Mouse (Mus musculus) CH12.LX (cell line): ENCODE measurements at regions not wholly inside any gene's neighbourhood (a gene's known extent, or its start where the extent isn't known, plus 50 kb on each side); places are given as distances from the start of the nearest gene placed in this dataset.

ENCODE experiments used
- DNase-seq: peaks from one replicate; pipeline ENCODE4 v3.0.0-alpha.2; 2013; ENCODE audit errors: extremely low read depth
- H3K27ac ChIP-seq: 2 replicates; pipeline ENCODE4 v1.5.1; 2012; ENCODE audit warnings: low read depth, mild to moderate bottlenecking, control low read depth, moderate library complexity; ENCODE audit not compliant: insufficient read depth
- H3K27me3 ChIP-seq: replicated peaks from 2 replicates; pipeline ENCODE3; 2012; ENCODE audit warnings: inconsistent platforms
- H3K36me3 ChIP-seq, 2 experiments: replicated peaks in 1 of 2; 2 replicates each; pipeline versions ENCODE3 to v1.6.1; 2012; ENCODE audit warnings: inconsistent platforms in 1 of 2, low read length in 1 of 2, mild to moderate bottlenecking in 1 of 2, mixed read lengths in 1 of 2, moderate library complexity in 1 of 2; ENCODE audit not compliant: control insufficient read depth in 1 of 2, insufficient read depth in 1 of 2
- H3K4me1 ChIP-seq, 2 experiments: 2 replicates each; pipeline ENCODE4 v1.6.1; 2012; ENCODE audit warnings: inconsistent platforms in 1 of 2, moderate library complexity in 1 of 2; ENCODE audit not compliant: insufficient read depth in 2 of 2, control insufficient read depth in 1 of 2
- H3K4me2 ChIP-seq: 2 replicates; pipeline ENCODE4 v1.6.1; 2012; ENCODE audit warnings: low read depth, mild to moderate bottlenecking, control low read depth; ENCODE audit not compliant: poor library complexity, insufficient read depth, severe bottlenecking
- H3K4me3 ChIP-seq, 3 experiments: fragments of 150-350 bp in 1 of 3; sonication (generic) in 1 of 3; replicated peaks in 1 of 3; 2 replicates each; pipeline versions ENCODE3 to v1.5.1; 2011 to 2012; ENCODE audit warnings: low read depth in 2 of 3, low read length in 2 of 3, mild to moderate bottlenecking in 2 of 3, moderate library complexity in 2 of 3, control low read depth in 1 of 3, improper control_type of control experiment in 1 of 3, inconsistent platforms in 1 of 3, mixed read lengths in 1 of 3; ENCODE audit not compliant: poor library complexity in 1 of 3
- H3K79me2 ChIP-seq: replicated peaks from 2 replicates; pipeline ENCODE4 v1.6.1; 2012; ENCODE audit warnings: mild to moderate bottlenecking, moderate library complexity; ENCODE audit not compliant: control insufficient read depth, poor library complexity, insufficient read depth, severe bottlenecking; ENCODE audit errors: extremely low read depth
- H3K9ac ChIP-seq: 2 replicates; pipeline ENCODE4 v1.6.1; 2012; ENCODE audit warnings: low read depth, mild to moderate bottlenecking, control low read depth, moderate library complexity; ENCODE audit not compliant: insufficient read depth
- H3K9me3 ChIP-seq: replicated peaks from 2 replicates; pipeline ENCODE3; 2012; ENCODE audit warnings: low read length, inconsistent platforms, mixed read lengths
- CHD1 ChIP-seq: IDR thresholded peaks from 2 replicates; pipeline ENCODE4 v1.6.1; 2012; ENCODE audit warnings: low read depth, low read length, improper control_type of control experiment, inconsistent platforms
- CHD2 ChIP-seq: IDR thresholded peaks from 2 replicates; pipeline ENCODE4 v1.6.1; 2011; ENCODE audit warnings: low read length, improper control_type of control experiment
- ELF1 ChIP-seq: IDR thresholded peaks from 2 replicates; pipeline ENCODE4 v1.6.1; 2014; ENCODE audit warnings: low read depth, mild to moderate bottlenecking, inconsistent platforms, low read length, improper control_type of control experiment
- ETS1 ChIP-seq: conservative IDR thresholded peaks from 2 replicates; pipeline ENCODE4 v1.6.1; 2012; ENCODE audit warnings: low read depth, mild to moderate bottlenecking, inconsistent platforms, low read length, improper control_type of control experiment, moderate library complexity
- GABPA ChIP-seq: IDR thresholded peaks from 2 replicates; pipeline ENCODE4 v1.6.1; 2012; ENCODE audit warnings: low read depth, low read length, improper control_type of control experiment, inconsistent platforms; ENCODE audit not compliant: insufficient replicate concordance
- IRF4 ChIP-seq: IDR thresholded peaks from 2 replicates; pipeline ENCODE4 v1.6.1; 2014; ENCODE audit warnings: low read depth, mild to moderate bottlenecking, inconsistent platforms, low read length, improper control_type of control experiment
- JUND ChIP-seq: conservative IDR thresholded peaks from 2 replicates; pipeline ENCODE4 v1.6.1; 2011; ENCODE audit warnings: low read depth, low read length, improper control_type of control experiment
- KAT2A ChIP-seq: IDR thresholded peaks from 2 replicates; pipeline ENCODE4 v1.6.1; 2012; ENCODE audit warnings: low read length, improper control_type of control experiment, inconsistent platforms; ENCODE audit not compliant: insufficient replicate concordance
- MAFK ChIP-seq: IDR thresholded peaks from 2 replicates; pipeline ENCODE4 v1.6.1; 2011; ENCODE audit warnings: low read length, improper control_type of control experiment; ENCODE audit not compliant: insufficient replicate concordance
- MAX ChIP-seq: IDR thresholded peaks from 2 replicates; pipeline ENCODE4 v1.6.1; 2011; ENCODE audit warnings: low read length, improper control_type of control experiment
- MEF2A ChIP-seq: IDR thresholded peaks from 2 replicates; pipeline ENCODE4 v1.6.1; 2014; ENCODE audit warnings: low read depth, mild to moderate bottlenecking, inconsistent platforms, low read length, improper control_type of control experiment, borderline replicate concordance
- MXI1 ChIP-seq: IDR thresholded peaks from 2 replicates; pipeline ENCODE4 v1.6.1; 2011; ENCODE audit warnings: mild to moderate bottlenecking, low read depth, low read length, improper control_type of control experiment
- MYC ChIP-seq: IDR thresholded peaks from 2 replicates; pipeline ENCODE4 v1.6.1; 2011; ENCODE audit warnings: low read depth, mild to moderate bottlenecking, improper control_type of control experiment, low read length
- NRF1 ChIP-seq: IDR thresholded peaks from 2 replicates; pipeline ENCODE4 v1.6.1; 2014; ENCODE audit warnings: low read depth, mild to moderate bottlenecking, inconsistent platforms, low read length, improper control_type of control experiment, moderate library complexity
- PAX5 ChIP-seq: IDR thresholded peaks from 2 replicates; pipeline ENCODE4 v1.6.1; 2012; ENCODE audit warnings: low read length, inconsistent platforms, mixed read lengths
- RAD21 ChIP-seq: IDR thresholded peaks from 2 replicates; pipeline ENCODE4 v1.6.1; 2011; ENCODE audit warnings: low read depth, mild to moderate bottlenecking, low read length, improper control_type of control experiment, moderate library complexity
- RCOR1 ChIP-seq: conservative IDR thresholded peaks from 2 replicates; pipeline ENCODE4 v1.6.1; 2012; ENCODE audit warnings: low read depth, mild to moderate bottlenecking, inconsistent platforms, low read length, improper control_type of control experiment
- SIN3A ChIP-seq: IDR thresholded peaks from 2 replicates; pipeline ENCODE4 v1.6.1; 2012; ENCODE audit warnings: low read length, improper control_type of control experiment, inconsistent platforms
- SMC3 ChIP-seq: IDR thresholded peaks from 2 replicates; pipeline ENCODE4 v1.6.1; 2011; ENCODE audit warnings: low read depth, low read length, improper control_type of control experiment
- TCF12 ChIP-seq: IDR thresholded peaks from 2 replicates; pipeline ENCODE4 v1.6.1; 2014; ENCODE audit warnings: low read depth, mild to moderate bottlenecking, inconsistent platforms, low read length, improper control_type of control experiment
- UBTF ChIP-seq: IDR thresholded peaks from 2 replicates; pipeline ENCODE4 v1.6.1; 2012; ENCODE audit warnings: low read depth, mild to moderate bottlenecking, inconsistent platforms, low read length, improper control_type of control experiment, moderate library complexity
- USF1 ChIP-seq: IDR thresholded peaks from 2 replicates; pipeline ENCODE4 v1.6.1; 2014; ENCODE audit warnings: low read depth, mild to moderate bottlenecking, inconsistent platforms, low read length, improper control_type of control experiment
- USF2 ChIP-seq: conservative IDR thresholded peaks from 2 replicates; pipeline ENCODE4 v1.6.1; 2011; ENCODE audit warnings: low read depth, low read length, improper control_type of control experiment
- ZC3H11A ChIP-seq: IDR thresholded peaks from 2 replicates; pipeline ENCODE4 v1.6.1; 2012; ENCODE audit warnings: low read depth, mild to moderate bottlenecking, inconsistent platforms, low read length, improper control_type of control experiment
- ZKSCAN1 ChIP-seq: IDR thresholded peaks from 2 replicates; pipeline ENCODE4 v1.6.1; 2012; ENCODE audit warnings: low read depth, inconsistent platforms, low read length, improper control_type of control experiment, borderline replicate concordance
- ZNF384 ChIP-seq: IDR thresholded peaks from 2 replicates; pipeline ENCODE4 v1.6.1; 2012; ENCODE audit warnings: low read depth, low read length, improper control_type of control experiment, inconsistent platforms
- dilution Hi-C: fragments of 300-500 bp; cut with MboI; formaldehyde crosslinking; loops from 2 replicates; pipeline ENCODE4 v1.14.3; 2020; ENCODE audit warnings: low sequenced_read_pairs; ENCODE audit not compliant: extremely low pct_unique_long_range_greater_than_20kb, extremely low pct_ligation_motif_present
- in situ Hi-C: fragments of 300-500 bp; cut with MboI; formaldehyde crosslinking; loops from 3 replicates; pipeline ENCODE4 v1.14.3; 2019; ENCODE audit warnings: low sequenced_read_pairs, low pct_ligation_motif_present, low pct_unique_long_range_greater_than_20kb, mixed read lengths

- H3K27ac ChIP-seq: no peak overlapping the region
- no peak overlapping the region for H3K4me2 ChIP-seq
- no peak overlapping the region for H3K4me3 ChIP-seq
- in situ Hi-C loops (no loop called here), dilution Hi-C loops (no loop called here)
- DNase-seq: no peak
- no peaks in the 10 kb centered on the region for H3K9me3 ChIP-seq
- no peak overlapping the region for H3K9ac ChIP-seq
- TF ChIP-seq MYC (no peak), TCF12 (no peak), MXI1 (no peak), ELF1 (no peak), MEF2A (no peak), IRF4 (no peak), MAX (no peak), CHD2 (no peak), UBTF (no peak), CHD1 (no peak), PAX5 (no peak), KAT2A (no peak), ZC3H11A (no peak), SIN3A (no peak), NRF1 (no peak), ZNF384 (no peak)
- no peaks in the 10 kb centered on the region for H3K79me2 ChIP-seq
- H3K36me3 ChIP-seq: no peaks in the 10 kb centered on the region
- H3K4me1 ChIP-seq: no peaks in the 10 kb centered on the region
- H3K27me3 ChIP-seq: no peaks in the 10 kb centered on the region
These were observed 66.8 kb upstream of the Cnksr3 start for GRCm38 (mm10) chr10:7278820-7279219.

DNA sequence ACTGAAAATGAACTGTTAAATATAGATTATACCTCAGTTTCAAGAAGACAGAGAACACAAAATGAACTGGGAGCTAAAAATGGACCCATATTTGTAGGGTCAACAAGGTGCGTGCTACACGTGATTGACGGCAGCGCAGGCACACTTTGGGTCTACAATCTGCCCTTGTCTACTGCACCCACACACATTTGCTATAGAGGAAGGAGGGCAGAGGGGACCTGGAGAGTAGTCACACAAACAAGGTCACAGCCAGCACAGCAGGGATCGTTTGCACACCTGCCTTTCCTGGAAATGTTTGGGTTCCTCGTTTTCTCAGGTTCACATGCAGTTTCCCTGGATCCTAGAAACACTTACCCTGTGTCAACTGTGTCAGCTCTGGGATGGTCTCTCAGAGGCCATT is 63.3 kb upstream of the Cnksr3 start:
- in situ Hi-C loops: no loop called here

More for the DNA sequence above, 63.3 kb upstream of the Cnksr3 start:
- H3K79me2 ChIP-seq: no peaks in the 10 kb centered on the region
- H3K27me3 ChIP-seq: no peaks in the 10 kb centered on the region
- DNase-seq: no peak
- no peak overlapping the region for H3K4me3 ChIP-seq
- peaks cover 0 to 6% of the 10 kb centered on the region in 2 experiments; a peak in 1 of 4 replicates for H3K4me1 ChIP-seq
- dilution Hi-C loops: no loop called here
- no peaks in the 10 kb centered on the region for H3K9me3 ChIP-seq
- H3K36me3 ChIP-seq: no peaks in the 10 kb centered on the region
- TF ChIP-seq RCOR1: no peak
- TF ChIP-seq CHD1: no peak
- no peak for TF ChIP-seq SMC3
- TF ChIP-seq JUND: no peak
- TF ChIP-seq USF2: no peak
- TF ChIP-seq UBTF: no peak
- TF ChIP-seq PAX5: no peak
- TF ChIP-seq USF1: no peak
- no peak for TF ChIP-seq CHD2
- TF ChIP-seq MXI1: no peak
- no peak for TF ChIP-seq RAD21
- no peak for TF ChIP-seq GABPA
- no peak for TF ChIP-seq ZKSCAN1
- no peak for TF ChIP-seq ETS1
- TF ChIP-seq TCF12: no peak
- TF ChIP-seq MAFK: no peak
- H3K27ac ChIP-seq: no peak overlapping the region
- no peak overlapping the region for H3K4me2 ChIP-seq
- H3K9ac ChIP-seq: no peak overlapping the region
